Mouse (Mus musculus) spleen, embryonic (tissue): ENCODE measurements around the gene Donson.

Experiments used
- CTCF ChIA-PET: fragments of 350-600 bp; sonication (Branson Sonifier 250); formaldehyde crosslinking; loops from one replicate; lab custom pipeline; 2022; lab: Charles Lee

Gene Donson

DNA sequence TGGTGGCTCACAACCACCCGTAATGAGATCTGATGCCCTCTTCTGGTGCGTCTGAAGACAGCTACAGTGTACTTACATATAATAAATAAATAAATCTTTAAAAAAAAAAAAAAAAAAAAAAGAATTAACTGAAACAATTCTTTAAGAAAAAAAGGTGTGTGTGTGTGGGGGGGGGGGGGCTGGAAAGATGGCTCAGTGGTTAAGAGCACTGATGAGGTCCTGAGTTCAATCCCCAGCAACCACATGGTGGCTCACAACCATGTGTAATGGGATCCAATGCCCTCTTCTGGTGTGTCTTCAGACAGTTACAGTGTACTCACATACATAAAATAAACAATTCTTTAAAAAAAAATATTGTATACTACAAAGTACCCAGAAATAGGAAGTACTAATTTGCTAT is 43.1 kb downstream of the Donson start:
- CTCF ChIA-PET: interaction anchor here (0.6 kb wide), 2 partner anchors 59 to 106 kb away, joined by 7 to 9 read pairs; no protein-coding TSS in a partner anchor

DNA sequence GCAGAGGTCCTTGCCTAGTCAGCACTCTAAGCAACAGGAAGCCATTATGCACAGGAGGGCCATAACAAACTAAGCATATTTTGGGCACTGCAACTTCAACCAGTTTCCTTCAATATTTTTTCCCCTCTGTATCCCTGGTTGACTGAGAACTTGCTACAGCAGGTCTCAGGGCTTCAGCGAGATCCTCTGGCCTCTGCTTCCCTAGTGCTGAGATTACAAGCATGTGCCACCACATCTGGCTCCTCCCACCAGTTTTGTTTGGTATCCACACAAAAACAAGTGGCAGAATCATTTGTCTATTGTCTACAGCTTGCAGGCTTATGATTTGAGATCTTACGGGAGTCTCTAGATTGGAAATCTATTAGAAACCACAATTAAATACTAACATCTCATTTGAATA is 43.7 kb downstream of the Donson start:
- CTCF ChIA-PET: interaction anchor here (0.6 kb wide), 3 partner anchors 44 to 107 kb away, joined by 6 to 9 read pairs (median 7); partner anchors contain the start of gene Donson

DNA sequence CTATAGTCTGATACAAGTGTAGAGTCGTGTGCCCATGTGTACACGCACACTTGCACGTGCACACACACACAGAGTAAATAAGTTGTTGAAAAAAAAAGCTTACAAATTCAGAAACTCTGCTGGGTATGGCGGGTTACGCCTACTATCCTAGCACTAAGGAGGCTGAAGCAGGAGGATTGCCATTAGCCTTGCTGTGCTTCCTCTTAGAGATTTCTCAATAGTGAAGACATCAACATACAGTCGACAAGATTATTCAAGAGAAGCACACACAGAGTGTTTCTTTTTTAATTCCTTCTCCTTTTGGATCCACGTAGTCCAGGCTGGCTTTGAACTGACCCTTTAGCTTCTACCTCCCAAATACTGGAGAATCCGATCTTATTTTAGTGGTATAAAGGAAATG is 48.4 kb downstream of the Donson start:
- CTCF ChIA-PET: no interaction called here

DNA sequence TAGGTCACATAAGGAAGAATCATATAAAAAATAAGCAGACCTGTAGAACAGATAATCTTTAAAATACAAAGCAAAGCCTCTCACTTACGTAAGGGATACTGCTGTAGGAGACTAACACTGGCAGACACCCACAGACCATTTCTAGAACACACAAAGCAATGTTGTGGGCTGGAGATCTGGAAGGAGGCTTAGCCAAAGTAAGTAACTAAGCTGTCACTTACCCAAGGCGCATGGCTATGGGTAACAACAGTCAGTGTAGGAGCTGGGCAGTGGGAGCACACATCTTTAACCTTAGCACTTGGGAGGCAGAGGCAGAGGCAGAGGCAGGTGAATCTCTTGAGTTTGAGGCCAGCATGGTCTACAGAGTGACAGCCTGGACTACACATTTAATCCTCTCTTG is 48.9 kb downstream of the Donson start:
- CTCF ChIA-PET: no interaction called here

DNA sequence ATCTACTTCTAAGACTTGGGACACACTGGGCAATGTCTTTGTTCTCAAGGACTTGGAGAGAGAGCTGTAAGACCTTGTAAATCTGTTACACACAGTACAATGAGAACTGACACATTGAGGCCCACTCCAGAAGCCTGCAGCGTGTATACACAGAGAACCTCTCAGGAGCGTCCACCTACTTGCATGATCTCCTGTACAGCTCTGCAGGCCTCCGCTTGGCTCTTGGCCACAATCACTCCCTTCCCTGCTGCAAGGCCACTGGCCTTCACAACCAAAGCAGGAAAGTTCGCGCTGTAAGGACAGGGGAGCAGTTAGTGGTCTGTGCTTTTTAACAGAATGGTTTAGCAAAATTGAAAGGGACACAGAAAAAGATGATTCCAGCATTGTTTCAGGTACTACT is 49.4 kb downstream of the Donson start:
- CTCF ChIA-PET: interaction anchor here (1.0 kb wide), 1 partner anchor 18 kb away, joined by 5 read pairs; no protein-coding TSS in a partner anchor

DNA sequence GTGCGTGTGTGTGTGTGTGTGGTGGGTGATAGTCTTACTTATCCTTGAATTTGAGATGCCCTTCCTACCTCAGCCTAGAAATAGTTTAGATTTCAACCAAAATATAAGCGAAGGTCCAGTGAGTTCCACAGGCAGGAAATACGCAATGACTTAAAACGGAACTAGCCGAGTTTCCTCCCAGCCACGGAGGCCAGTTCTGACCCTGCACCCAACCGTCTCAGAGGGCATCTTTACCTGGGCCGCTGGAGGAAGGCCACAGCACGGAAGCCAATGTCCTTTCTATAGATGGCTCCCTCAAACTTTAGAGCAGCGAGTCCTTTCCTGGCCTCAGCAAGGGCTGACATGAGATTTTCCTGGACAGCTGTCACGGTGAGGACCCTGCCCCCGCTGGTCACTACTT is 54.9 kb downstream of the Donson start:
- CTCF ChIA-PET: interaction anchor here (0.7 kb wide), 1 partner anchor 191 kb away, joined by 4 read pairs; no protein-coding TSS in a partner anchor

DNA sequence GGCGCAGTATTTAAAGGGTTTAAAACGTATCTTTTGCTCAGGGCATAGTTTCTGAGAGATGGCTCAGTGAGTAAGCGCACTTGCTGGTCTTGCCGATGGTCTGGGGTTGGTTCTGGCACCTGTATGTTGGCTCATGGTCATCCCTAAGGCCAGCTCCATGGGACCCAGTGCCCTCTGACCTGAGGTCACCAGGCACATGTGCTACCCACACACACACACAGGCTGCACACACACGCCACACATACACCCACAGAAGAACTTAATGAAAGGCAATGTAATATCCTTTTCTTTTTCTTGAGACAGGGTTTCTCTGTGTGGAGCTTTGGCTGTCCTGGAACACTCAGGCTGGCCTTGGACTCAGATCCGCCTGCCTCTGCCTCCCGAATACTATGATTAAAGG is 55.6 kb downstream of the Donson start:
- CTCF ChIA-PET: interaction anchor here (0.7 kb wide), 1 partner anchor 190 kb away, joined by 4 read pairs; no protein-coding TSS in a partner anchor

DNA sequence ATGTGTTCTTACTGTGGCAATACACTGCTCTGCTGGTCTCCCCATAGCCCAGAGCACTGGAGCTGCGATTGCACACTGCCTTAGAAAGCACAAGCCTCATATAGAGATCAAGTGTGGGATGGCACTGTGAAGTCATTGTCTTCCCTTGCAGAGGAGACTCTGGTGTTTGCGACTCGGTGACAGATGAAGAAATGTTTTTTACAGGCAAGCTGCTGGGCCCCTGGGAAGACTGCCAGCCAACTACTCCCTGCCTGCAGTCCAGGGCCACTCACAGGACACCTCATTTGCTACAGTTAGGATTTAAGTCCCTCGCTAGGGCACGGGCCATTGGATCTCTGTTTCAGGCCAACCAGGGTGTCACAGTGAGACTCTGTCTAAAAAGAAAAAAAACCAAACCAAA is 56.1 kb downstream of the Donson start:
- CTCF ChIA-PET: no interaction called here

DNA sequence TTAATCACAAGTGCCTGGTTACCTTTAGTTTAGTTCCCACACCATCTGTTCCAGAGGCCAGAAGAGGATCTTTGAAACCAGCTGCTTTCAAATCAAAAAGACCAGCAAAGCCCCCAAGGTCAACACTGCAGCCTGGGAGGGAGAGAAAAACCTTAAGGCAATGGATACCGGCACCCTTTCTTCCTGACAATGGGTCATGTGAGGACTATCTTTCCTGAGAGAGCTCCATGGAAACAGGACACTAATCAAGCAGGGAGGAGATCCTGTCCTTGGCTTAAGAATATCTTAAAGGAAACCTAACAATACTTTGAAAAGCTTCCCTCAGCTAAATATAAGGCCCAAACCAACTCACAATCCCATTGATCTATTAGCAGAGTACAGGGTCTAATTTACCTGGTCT is 58.0 kb downstream of the Donson start:
- CTCF ChIA-PET: no interaction called here

DNA sequence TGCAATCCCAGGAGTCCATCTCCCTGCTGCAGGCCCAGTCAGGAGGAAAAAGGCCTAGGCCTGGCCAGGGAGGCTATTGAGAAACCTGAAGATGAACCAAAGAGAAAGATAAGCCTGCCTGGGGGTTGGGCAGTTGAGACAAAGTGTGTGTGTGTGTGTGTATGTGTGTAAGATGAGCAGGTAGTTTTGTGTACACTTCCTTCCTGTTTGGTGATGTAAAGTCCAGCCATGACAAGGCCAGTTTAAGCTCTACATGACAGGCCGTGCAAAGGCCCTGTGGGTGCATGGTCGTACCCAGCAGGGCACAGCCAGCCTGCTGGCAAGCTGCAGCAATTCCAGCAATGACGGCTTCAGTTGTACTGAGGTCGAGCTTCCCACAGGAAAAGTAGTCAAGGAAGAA is 58.8 kb downstream of the Donson start:
- CTCF ChIA-PET: interaction anchor here (0.6 kb wide), 1 partner anchor 41 kb away, joined by 3 read pairs; no protein-coding TSS in a partner anchor

DNA sequence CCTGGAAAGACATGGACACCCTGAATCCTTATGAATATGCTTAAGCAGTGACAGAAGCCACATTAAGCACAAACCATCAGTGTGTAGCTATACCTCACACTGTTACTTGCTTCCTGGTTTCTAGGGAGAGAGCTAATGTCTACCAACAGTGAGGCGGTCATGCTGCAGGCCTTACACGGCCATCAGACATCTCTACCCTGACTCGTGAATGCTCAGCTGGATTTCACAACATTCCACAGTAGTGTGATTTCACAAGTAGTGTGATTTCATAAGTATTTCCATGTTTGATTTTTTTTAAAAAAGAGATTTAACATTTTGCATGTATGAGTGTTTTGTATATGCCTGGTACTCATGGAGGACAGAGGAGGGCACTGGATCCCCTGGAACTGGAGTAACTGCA is 59.9 kb downstream of the Donson start:
- CTCF ChIA-PET: no interaction called here

DNA sequence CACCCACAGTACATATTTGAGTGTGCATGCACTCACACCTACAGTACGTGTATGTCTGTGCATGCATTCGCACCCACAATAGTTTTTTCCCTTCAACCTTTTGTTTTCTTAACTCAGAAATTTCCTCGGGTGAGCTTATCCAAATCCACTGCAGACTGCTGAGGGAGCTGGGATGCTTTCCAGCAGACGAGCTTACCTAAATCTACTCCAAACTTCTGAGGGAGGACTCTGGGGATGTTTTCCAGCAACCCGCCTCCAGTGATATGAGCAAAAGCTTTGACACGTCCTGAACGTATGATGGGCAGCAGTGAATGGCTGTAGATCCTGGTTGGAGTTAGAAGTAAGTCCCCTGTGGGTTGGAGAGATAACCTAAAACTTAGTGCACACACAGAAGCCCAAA is 60.7 kb downstream of the Donson start:
- CTCF ChIA-PET: no interaction called here
